Mouse (Mus musculus) MEL (cell line): Measurements from ENCODE around the gene Fcrla. TPM values are rescaled to one million over a fixed set of nuclear protein-coding genes. Genes with fewer than 3 reads are reported as not detected.

Source experiments
- DNase-seq: peaks from one replicate; pipeline ENCODE4 v3.0.0; 2011; ENCODE audit warnings: low read depth, low spot score
- H3K27ac ChIP-seq: 2 replicates; pipeline ENCODE4 v1.5.1; 2012; ENCODE audit warnings: low read depth, mild to moderate bottlenecking, control low read depth, low read length, moderate library complexity; ENCODE audit not compliant: control insufficient read depth
- H3K27me3 ChIP-seq, 2 experiments: fragments of 150-350 bp in 1 of 2; sonication (generic) in 1 of 2; 2 replicates each; pipeline ENCODE4 v1.6.1; 2012; ENCODE audit warnings: low read length in 2 of 2, mild to moderate bottlenecking in 2 of 2, improper control_type of control experiment in 1 of 2, moderate library complexity in 1 of 2; ENCODE audit not compliant: insufficient read depth in 2 of 2, control insufficient read depth in 1 of 2
- H3K36me3 ChIP-seq, 2 experiments: 2 replicates each; pipeline ENCODE4 v1.6.1; 2012 to 2014; ENCODE audit warnings: low read length in 2 of 2, improper control_type of control experiment in 1 of 2, inconsistent platforms in 1 of 2, mild to moderate bottlenecking in 1 of 2; ENCODE audit not compliant: insufficient read depth in 2 of 2, control insufficient read depth in 1 of 2
- H3K4me1 ChIP-seq, 2 experiments: fragments of 150-350 bp in 1 of 2; sonication (generic) in 1 of 2; 2 replicates each; pipeline ENCODE4 v1.6.1; 2012; ENCODE audit warnings: low read length in 2 of 2, improper control_type of control experiment in 1 of 2, mild to moderate bottlenecking in 1 of 2; ENCODE audit not compliant: insufficient read depth in 2 of 2, control insufficient read depth in 1 of 2
- H3K4me3 ChIP-seq, 2 experiments: fragments of 150-350 bp in 1 of 2; sonication (generic) in 1 of 2; 2 replicates each; pipeline ENCODE4 v1.5.1; 2012; ENCODE audit warnings: low read depth in 2 of 2, low read length in 2 of 2, mild to moderate bottlenecking in 2 of 2, moderate library complexity in 2 of 2, control low read depth in 1 of 2, improper control_type of control experiment in 1 of 2; ENCODE audit not compliant: control insufficient read depth in 1 of 2, insufficient read depth in 1 of 2
- H3K79me2 ChIP-seq: 2 replicates; pipeline ENCODE4 v1.6.1; 2012; ENCODE audit warnings: mild to moderate bottlenecking, low read length, moderate library complexity; ENCODE audit not compliant: control insufficient read depth, poor library complexity, insufficient read depth
- H3K9ac ChIP-seq: 2 replicates; pipeline ENCODE4 v1.6.1; 2012; ENCODE audit warnings: low read depth, mild to moderate bottlenecking, control low read depth, low read length, moderate library complexity; ENCODE audit not compliant: control insufficient read depth, poor library complexity, severe bottlenecking
- H3K9me3 ChIP-seq: fragments of 150-350 bp; sonication (generic); replicated peaks from 2 replicates; pipeline ENCODE4 v1.6.1; 2012; ENCODE audit warnings: mild to moderate bottlenecking, low read length, improper control_type of control experiment, moderate library complexity; ENCODE audit not compliant: insufficient read depth
- BHLHE40 ChIP-seq: IDR thresholded peaks from 2 replicates; pipeline ENCODE4 v1.6.1; 2012; ENCODE audit warnings: low read depth, mild to moderate bottlenecking, inconsistent platforms, low read length, improper control_type of control experiment, borderline replicate concordance
- CHD1 ChIP-seq: IDR thresholded peaks from 2 replicates; pipeline ENCODE4 v1.6.1; 2012; ENCODE audit warnings: low read depth, mild to moderate bottlenecking, inconsistent platforms, low read length, improper control_type of control experiment
- CHD2 ChIP-seq: IDR thresholded peaks from 2 replicates; pipeline ENCODE4 v1.6.1; 2011; ENCODE audit warnings: low read length, improper control_type of control experiment
- E2F4 ChIP-seq: IDR thresholded peaks from 2 replicates; pipeline ENCODE4 v1.6.1; 2011; ENCODE audit warnings: low read depth, low read length, improper control_type of control experiment, borderline replicate concordance
- ELF1 ChIP-seq: IDR thresholded peaks from 2 replicates; pipeline ENCODE4 v1.6.1; 2014; ENCODE audit warnings: low read depth, mild to moderate bottlenecking, inconsistent platforms, low read length, improper control_type of control experiment, moderate library complexity
- EP300 ChIP-seq, 2 experiments: IDR thresholded peaks; 2 replicates each; pipeline ENCODE4 v1.6.1; 2011; ENCODE audit warnings: improper control_type of control experiment in 2 of 2, low read length in 2 of 2, low read depth in 1 of 2, mild to moderate bottlenecking in 1 of 2
- ETS1 ChIP-seq: IDR thresholded peaks from 2 replicates; pipeline ENCODE4 v1.6.1; 2012; ENCODE audit warnings: low read depth, mild to moderate bottlenecking, inconsistent platforms, low read length, improper control_type of control experiment, moderate library complexity
- GABPA ChIP-seq: IDR thresholded peaks from 2 replicates; pipeline ENCODE4 v1.6.1; 2012; ENCODE audit warnings: low read depth, mild to moderate bottlenecking, inconsistent platforms, low read length, improper control_type of control experiment, moderate library complexity
- GATA1 ChIP-seq: IDR thresholded peaks from 2 replicates; pipeline ENCODE4 v1.6.1; 2011; ENCODE audit warnings: low read depth, low read length, improper control_type of control experiment
- HCFC1 ChIP-seq: IDR thresholded peaks from 2 replicates; pipeline ENCODE4 v1.6.1; 2012; ENCODE audit warnings: low read depth, mild to moderate bottlenecking, inconsistent platforms, low read length, improper control_type of control experiment, moderate library complexity
- JUND ChIP-seq: IDR thresholded peaks from 2 replicates; pipeline ENCODE4 v1.6.1; 2011; ENCODE audit warnings: low read depth, mild to moderate bottlenecking, improper control_type of control experiment, low read length
- KAT2A ChIP-seq: conservative IDR thresholded peaks from 2 replicates; pipeline ENCODE4 v1.6.1; 2012; ENCODE audit warnings: low read depth, low read length, improper control_type of control experiment, inconsistent platforms
- MAX ChIP-seq: IDR thresholded peaks from 2 replicates; pipeline ENCODE4 v1.6.1; 2011; ENCODE audit warnings: low read length, improper control_type of control experiment
- MAZ ChIP-seq: IDR thresholded peaks from 2 replicates; pipeline ENCODE4 v1.6.1; 2012; ENCODE audit warnings: low read depth, mild to moderate bottlenecking, inconsistent platforms, low read length, improper control_type of control experiment
- MEF2A ChIP-seq: IDR thresholded peaks from 2 replicates; pipeline ENCODE4 v1.6.1; 2014; ENCODE audit warnings: low read depth, mild to moderate bottlenecking, inconsistent platforms, low read length, improper control_type of control experiment; ENCODE audit not compliant: poor library complexity, insufficient replicate concordance, severe bottlenecking; ENCODE audit errors: extremely low read depth
- MYC ChIP-seq: IDR thresholded peaks from 2 replicates; pipeline ENCODE4 v1.6.1; 2011; ENCODE audit warnings: low read depth, mild to moderate bottlenecking, low read length, improper control_type of control experiment, moderate library complexity
- NELFE ChIP-seq: IDR thresholded peaks from 2 replicates; pipeline ENCODE4 v1.6.1; 2011; ENCODE audit warnings: low read depth, low read length, improper control_type of control experiment
- NRF1 ChIP-seq: IDR thresholded peaks from 2 replicates; pipeline ENCODE4 v1.6.1; 2014; ENCODE audit warnings: low read depth, mild to moderate bottlenecking, inconsistent platforms, low read length, improper control_type of control experiment, moderate library complexity; ENCODE audit not compliant: poor library complexity, insufficient read depth, severe bottlenecking
- POLR2AphosphoS2 ChIP-seq: IDR thresholded peaks from 2 replicates; pipeline ENCODE4 v1.6.1; 2011; ENCODE audit warnings: low read length, improper control_type of control experiment
- POLR2AphosphoS5 ChIP-seq: IDR thresholded peaks from 2 replicates; pipeline ENCODE4 v1.6.1; 2012; ENCODE audit warnings: low read depth, borderline replicate concordance, mild to moderate bottlenecking, inconsistent platforms, low read length, moderate library complexity, mixed read lengths
- RCOR1 ChIP-seq: IDR thresholded peaks from 2 replicates; pipeline ENCODE4 v1.6.1; 2012; ENCODE audit warnings: low read depth, mild to moderate bottlenecking, inconsistent platforms, low read length, improper control_type of control experiment
- SIN3A ChIP-seq: IDR thresholded peaks from 2 replicates; pipeline ENCODE4 v1.6.1; 2012; ENCODE audit warnings: low read length, improper control_type of control experiment, inconsistent platforms
- SMC3 ChIP-seq: IDR thresholded peaks from 2 replicates; pipeline ENCODE4 v1.6.1; 2011; ENCODE audit warnings: low read depth, low read length, improper control_type of control experiment
- TAL1 ChIP-seq: IDR thresholded peaks from 2 replicates; pipeline ENCODE4 v1.6.1; 2012; ENCODE audit warnings: mild to moderate bottlenecking, inconsistent platforms, low read length, moderate library complexity, mixed read lengths
- TBP ChIP-seq: IDR thresholded peaks from 2 replicates; pipeline ENCODE4 v1.8.0; 2011; ENCODE audit warnings: low read depth, low read length, improper control_type of control experiment
- TCF12 ChIP-seq: IDR thresholded peaks from 2 replicates; pipeline ENCODE4 v1.6.1; 2014; ENCODE audit warnings: low read depth, mild to moderate bottlenecking, inconsistent platforms, low read length, improper control_type of control experiment, moderate library complexity
- UBTF ChIP-seq: IDR thresholded peaks from 2 replicates; pipeline ENCODE4 v1.6.1; 2012; ENCODE audit warnings: low read depth, mild to moderate bottlenecking, inconsistent platforms, low read length, improper control_type of control experiment, moderate library complexity, borderline replicate concordance; ENCODE audit not compliant: insufficient read depth
- USF1 ChIP-seq: IDR thresholded peaks from 2 replicates; pipeline ENCODE4 v1.6.1; 2014; ENCODE audit warnings: low read depth, mild to moderate bottlenecking, inconsistent platforms, low read length, improper control_type of control experiment, moderate library complexity
- USF2 ChIP-seq, 2 experiments: IDR thresholded peaks; 2 replicates each; pipeline ENCODE4 v1.6.1; 2011 to 2012; ENCODE audit warnings: improper control_type of control experiment in 2 of 2, low read length in 2 of 2, borderline replicate concordance in 1 of 2, inconsistent platforms in 1 of 2, low read depth in 1 of 2, mild to moderate bottlenecking in 1 of 2; ENCODE audit not compliant: insufficient read depth in 1 of 2
- ZC3H11A ChIP-seq: IDR thresholded peaks from 2 replicates; pipeline ENCODE4 v1.6.1; 2012; ENCODE audit warnings: low read depth, mild to moderate bottlenecking, inconsistent platforms, low read length, improper control_type of control experiment
- ZKSCAN1 ChIP-seq: IDR thresholded peaks from 2 replicates; pipeline ENCODE4 v1.6.1; 2012; ENCODE audit warnings: low read depth, mild to moderate bottlenecking, inconsistent platforms, low read length, improper control_type of control experiment, moderate library complexity
- ZNF384 ChIP-seq: IDR thresholded peaks from 2 replicates; pipeline ENCODE4 v1.6.1; 2012; ENCODE audit warnings: low read depth, mild to moderate bottlenecking, inconsistent platforms, low read length, improper control_type of control experiment
- polyA plus RNA-seq, 2 experiments: library from polyadenylated mRNA; stranded (reverse) in 1 of 2; unstranded in 1 of 2; fragments of >175 nt in 1 of 2; fragments of >200 nt in 1 of 2; gene quantifications; 2 replicates each; pipeline versions ENCODE4 v1.2.1 to v1.2.4; 2012; ENCODE audit warnings: low replicate concordance in 2 of 2, low read depth in 1 of 2; ENCODE audit not compliant: insufficient read length in 2 of 2, insufficient read depth in 1 of 2, missing spikeins in 1 of 2
- total RNA-seq: library from RNA; depleted of rRNA; stranded (reverse); fragments of 300-350 nt; gene quantifications from 2 replicates; pipeline ENCODE4 v1.2.3, GENCODE M21; 2012

Fcrla gene
- total and polyA plus RNA-seq, 3 experiments, result 0.12 to 0.18 TPM; not detected in 1

DNA sequence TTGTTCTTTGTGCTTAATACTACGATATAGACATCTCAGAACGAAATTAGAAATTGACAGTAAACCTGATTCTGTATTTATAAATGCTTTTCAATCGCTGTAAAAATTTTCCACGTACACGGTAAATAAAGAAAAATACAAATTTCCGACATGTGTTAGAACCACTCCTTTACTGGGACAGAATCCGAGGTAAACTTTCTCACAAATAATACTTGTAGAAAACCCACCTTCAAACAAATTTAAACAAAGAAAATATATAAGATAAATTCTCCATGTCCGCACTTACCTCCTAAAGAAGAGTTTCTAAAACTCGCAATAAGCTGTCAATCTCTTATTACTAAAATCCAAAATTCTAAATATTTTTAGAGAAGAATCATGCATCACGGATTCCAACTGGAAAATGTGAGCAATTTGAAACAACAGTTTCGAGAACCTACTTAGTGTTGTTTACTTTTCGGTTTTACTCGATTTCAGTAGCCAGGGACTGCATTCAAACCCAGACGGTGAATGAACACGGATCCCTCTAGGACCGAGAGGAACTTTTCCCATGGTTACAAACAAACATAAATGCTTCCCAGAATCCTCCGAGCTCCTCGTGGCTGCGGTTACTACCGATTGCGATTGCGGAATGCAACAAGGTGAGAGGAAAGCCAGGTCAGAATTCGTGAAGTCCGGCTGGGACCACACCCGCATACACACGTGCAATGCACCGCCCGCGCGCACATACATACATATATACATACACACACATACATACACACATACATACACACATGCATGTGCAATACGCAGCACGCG lies 59.1 kb downstream of the Fcrla start (continued):
- no peak; the same call in 1 of the 2 replicates for TF ChIP-seq USF1
- TF ChIP-seq, all 39 proteins: peak for 17

- Histone ChIP-seq H3K9ac (peak within 1 kb of the TSS; percentile 94), H3K36me3 (peaks cover 0 to 33% of the 10 kb centered on the region in 2 experiments; a peak in 2 of 4 replicates), H3K4me1 (peaks cover 2 to 17% of the 10 kb centered on the region in 2 experiments), H3K27ac (peak within 1 kb of the TSS; percentile 83), H3K9me3 (no peaks in the 10 kb centered on the region), H3K4me3 (peak within 1 kb of the TSS; percentile 63 to 87), H3K79me2 (peaks cover 28% of the 10 kb centered on the region), H3K27me3 (no peaks in the 10 kb centered on the region)
- DNase-seq, result peak; percentile 97
- TF ChIP-seq BHLHE40, result peak; percentile 74
- peak; percentile 58 for TF ChIP-seq RCOR1
- no peak for TF ChIP-seq TAL1
- TF ChIP-seq EP300 (IDR thresholded peaks at IDR 0.05; ENCODE audit: low read depth in 1 of 2, low read length in 2 of 2), result peak; percentile 55 to 58; a peak in 3 of 4 replicates
- TF ChIP-seq POLR2AphosphoS5, result no peak
- peak; percentile 96; the same call in 1 of the 2 replicates for TF ChIP-seq CHD1
- TF ChIP-seq MEF2A, result no peak
- TF ChIP-seq SMC3, result no peak
- peak; percentile 86 for TF ChIP-seq GATA1
- TF ChIP-seq JUND, result peak; percentile 64; the same call in 1 of the 2 replicates
- no peak for TF ChIP-seq ZKSCAN1
- TF ChIP-seq ZNF384, result peak; percentile 81
- peak; percentile 89 for TF ChIP-seq MAX
- TF ChIP-seq ZC3H11A, result peak; percentile 91
- TF ChIP-seq ETS1, result peak; percentile 88
- 0 out of 2 replicates have a peak, but pooled peaks have one; percentile 10 for TF ChIP-seq USF1
- TF ChIP-seq MAZ, result peak; percentile 65; the same call in 1 of the 2 replicates
- peak; percentile 91 for TF ChIP-seq TBP
- peak; percentile 77 for TF ChIP-seq NELFE
- TF ChIP-seq E2F4, result peak; percentile 91
- peak; percentile 94 for TF ChIP-seq MYC
- no peak for TF ChIP-seq UBTF
- peak; percentile 99 for TF ChIP-seq SIN3A
- TF ChIP-seq USF2 (IDR thresholded peaks at IDR 0.05; ENCODE audit: borderline replicate concordance in 1 of 2, insufficient read depth in 1 of 2, low read depth in 1 of 2, low read length in 2 of 2), result no peak
- TF ChIP-seq KAT2A, result peak; percentile 71
- TF ChIP-seq TCF12, result 0 out of 2 replicates have a peak, but pooled peaks have one; percentile 62
- TF ChIP-seq NRF1, result peak; percentile 39; the same call in 1 of the 2 replicates
- TF ChIP-seq ELF1, result peak; percentile 77
- TF ChIP-seq POLR2AphosphoS2, result peak; percentile 80; the same call in 1 of the 2 replicates
- TF ChIP-seq GABPA, result no peak
- peak; percentile 93 for TF ChIP-seq HCFC1
- peak; percentile 73 for TF ChIP-seq CHD2
Measured at GRCm38 (mm10) chr1:170867691-170868105, 59.7 kb downstream of the Fcrla start, which contains the start of gene Atf6. Gene Atf6 (minus strand): TSS chr1:170867771.
